Mouse (Mus musculus): ENCODE data around the gene Rnf8. TPM values are rescaled to one million over a fixed set of nuclear protein-coding genes. Genes with fewer than 3 reads are reported as not detected.

Rnf8 gene
- polyA plus RNA-seq (2012; rRNA removed) = 66.3 and 72.1 TPM in 2 replicates

DNA sequence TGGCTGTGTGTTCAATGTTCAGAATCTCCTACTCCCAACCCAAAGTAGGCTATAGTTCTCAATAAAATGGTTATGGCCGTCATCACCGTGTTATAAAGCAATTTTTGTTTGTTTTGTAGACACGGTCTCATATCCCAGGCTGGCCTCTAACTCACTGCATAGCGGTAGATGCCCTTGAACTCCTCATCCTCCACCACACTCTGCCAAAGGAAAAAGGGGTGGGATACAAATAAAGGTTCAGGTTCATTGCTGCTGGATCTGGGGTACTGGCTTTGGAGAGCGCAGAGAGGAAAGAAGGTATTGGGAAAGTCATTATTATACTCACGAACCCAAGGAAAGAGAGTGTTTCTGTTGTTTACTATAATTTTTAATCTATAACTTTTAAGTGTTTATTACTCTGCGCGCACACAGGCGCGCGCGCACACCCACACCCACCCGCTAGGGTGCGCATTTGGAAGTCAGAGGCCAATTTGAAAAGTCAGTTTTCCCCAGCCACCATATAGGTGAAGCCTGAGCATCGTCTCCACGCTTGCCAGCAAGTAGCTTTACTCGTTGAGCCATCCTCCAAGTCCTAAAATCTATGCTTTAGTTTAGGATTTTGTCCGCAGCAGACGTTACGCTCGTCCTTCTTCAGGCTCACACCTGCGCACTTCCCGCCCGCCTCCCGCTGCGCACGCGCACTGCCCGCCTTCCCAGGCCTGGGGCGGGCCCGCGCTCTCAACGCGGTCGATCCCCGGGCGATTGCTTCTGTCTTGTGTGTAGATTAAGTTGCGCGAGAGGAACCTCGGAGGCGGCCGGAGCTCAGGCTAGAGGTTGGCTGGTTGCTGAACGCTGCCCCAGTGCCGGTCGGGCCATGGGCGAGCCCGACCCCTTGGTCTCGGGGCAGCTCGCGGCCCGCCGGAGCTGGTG lies at the start of gene Rnf8, which contains the start of gene Gm28043:
Rnf8 (plus strand) TSS at position 676 of the 909 bp plus-strand sequence.
Gm28043 (plus strand) TSS at position 762 of the 909 bp plus-strand sequence.
- peak; percentile 75; the same call in 1 of the 2 replicates for TF ChIP-seq POLR2A (IDR thresholded peaks at IDR 0.05; ENCODE audit: borderline replicate concordance, insufficient read depth, low read length)
- peak; percentile 74 for TF ChIP-seq CTCF (IDR thresholded peaks at IDR 0.05; ENCODE audit: borderline replicate concordance, insufficient read depth, low read depth, low read length)
- WGBS = 1% methylated on average over 52 of the region's 52 CpGs
- no peaks in the 10 kb centered on the region for H3K27me3 ChIP-seq (ENCODE audit: control insufficient read depth, insufficient read depth, low read length)
- peak within 1 kb of the TSS; percentile 71 for H3K27ac ChIP-seq (ENCODE audit: insufficient read depth, low read length)
- peak; percentile 93 to 94 for DNase-seq
- H3K4me1 ChIP-seq (ENCODE audit: control insufficient read depth, insufficient read depth, low read length) = peaks cover 16% of the 10 kb centered on the region
- peak within 1 kb of the TSS; percentile 97 for H3K4me3 ChIP-seq (replicated peaks; ENCODE audit: insufficient read depth, low read depth, low read length)

DNA sequence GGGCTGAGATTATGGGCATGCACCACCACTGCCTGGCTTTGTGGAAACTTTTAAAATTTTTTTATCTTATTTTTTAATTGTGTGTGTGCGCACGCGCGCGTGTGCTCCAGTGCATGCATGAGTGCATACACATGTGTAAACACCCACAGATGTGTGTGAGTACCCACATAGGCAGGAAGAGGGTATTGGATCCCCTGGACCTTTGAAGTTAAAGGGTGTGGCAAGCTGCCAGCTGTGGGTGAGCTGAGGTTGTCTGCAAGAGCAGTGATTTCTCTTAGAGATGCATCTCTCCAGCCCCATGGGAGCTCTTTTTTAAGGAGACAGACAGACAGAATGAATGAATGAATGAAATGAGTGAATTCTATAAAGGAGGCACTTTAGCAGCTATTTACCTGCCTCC lies 49.1 kb upstream of the Rnf8 start:
- Histone ChIP-seq H3K4me1 (ENCODE audit: control insufficient read depth, insufficient read depth, low read length) (peaks cover 19% of the 10 kb centered on the region), H3K4me3 (replicated peaks; ENCODE audit: insufficient read depth, low read depth, low read length) (no peak overlapping the region), H3K27ac (ENCODE audit: insufficient read depth, low read length) (no peak overlapping the region), H3K27me3 (ENCODE audit: control insufficient read depth, insufficient read depth, low read length) (no peaks in the 10 kb centered on the region)
- DNase-seq = no peak
- WGBS = 100% methylated on average over 5 of the region's 5 CpGs
- TF ChIP-seq CTCF (IDR thresholded peaks at IDR 0.05; ENCODE audit: borderline replicate concordance, insufficient read depth, low read depth, low read length) (no peak), POLR2A (IDR thresholded peaks at IDR 0.05; ENCODE audit: borderline replicate concordance, insufficient read depth, low read length) (no peak)

DNA sequence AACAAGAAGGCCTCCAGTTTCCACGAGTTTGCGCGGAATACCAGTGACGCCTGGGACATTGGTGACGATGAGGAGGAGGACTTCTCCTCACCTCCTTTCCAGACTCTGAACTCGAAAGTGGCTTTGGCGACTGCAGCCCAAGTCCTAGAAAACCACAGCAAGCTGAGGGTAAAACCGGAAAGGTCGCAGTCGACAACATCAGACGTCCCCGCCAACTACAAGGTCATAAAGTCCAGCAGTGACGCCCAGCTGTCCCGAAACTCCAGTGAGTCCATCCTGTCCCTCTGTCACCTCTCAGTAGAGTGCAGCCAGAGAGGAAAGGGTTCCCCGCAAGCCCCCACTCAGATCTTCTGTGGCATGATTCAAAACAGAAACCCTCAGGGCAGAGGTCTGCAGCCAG lies 46.2 kb upstream of the Rnf8 start:
- no peak for DNase-seq
- Histone ChIP-seq H3K4me3 (replicated peaks; ENCODE audit: insufficient read depth, low read depth, low read length) (no peak overlapping the region), H3K4me1 (ENCODE audit: control insufficient read depth, insufficient read depth, low read length) (peaks cover 23% of the 10 kb centered on the region), H3K27ac (ENCODE audit: insufficient read depth, low read length) (no peak overlapping the region), H3K27me3 (ENCODE audit: control insufficient read depth, insufficient read depth, low read length) (no peaks in the 10 kb centered on the region)
- 96% methylated on average over 15 of the region's 15 CpGs for WGBS
- TF ChIP-seq CTCF (IDR thresholded peaks at IDR 0.05; ENCODE audit: borderline replicate concordance, insufficient read depth, low read depth, low read length) = no peak
- TF ChIP-seq POLR2A (IDR thresholded peaks at IDR 0.05; ENCODE audit: borderline replicate concordance, insufficient read depth, low read length) = no peak

DNA sequence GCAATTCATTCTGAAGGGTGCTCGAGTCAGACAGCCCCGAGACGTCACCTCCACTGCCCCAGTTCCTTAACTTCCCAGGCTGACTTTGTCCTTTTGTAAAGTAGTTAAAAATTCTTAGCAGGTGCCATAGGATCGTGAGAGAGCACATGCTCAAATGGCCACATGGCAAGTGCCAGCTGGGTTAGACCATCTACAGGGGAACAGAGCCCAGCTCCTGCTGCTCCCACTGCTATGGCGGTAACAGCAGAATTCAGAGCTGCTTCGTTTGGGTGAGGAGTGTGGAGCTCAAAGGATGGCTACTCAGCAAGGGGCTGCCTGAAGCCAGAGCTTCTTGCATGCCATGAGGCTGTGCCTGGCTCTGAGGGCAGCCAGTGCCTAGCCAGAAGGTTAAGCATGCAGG lies 44.8 kb upstream of the Rnf8 start:
- H3K4me1 ChIP-seq (ENCODE audit: control insufficient read depth, insufficient read depth, low read length) = peaks cover 23% of the 10 kb centered on the region
- no peaks in the 10 kb centered on the region for H3K27me3 ChIP-seq (ENCODE audit: control insufficient read depth, insufficient read depth, low read length)
- H3K27ac ChIP-seq (ENCODE audit: insufficient read depth, low read length) = no peak overlapping the region
- 39% methylated on average over 6 of the region's 6 CpGs for WGBS
- TF ChIP-seq CTCF (IDR thresholded peaks at IDR 0.05; ENCODE audit: borderline replicate concordance, insufficient read depth, low read depth, low read length) (no peak), POLR2A (IDR thresholded peaks at IDR 0.05; ENCODE audit: borderline replicate concordance, insufficient read depth, low read length) (no peak)
- peak; percentile 38 to 46 for DNase-seq
- no peak overlapping the region for H3K4me3 ChIP-seq (replicated peaks; ENCODE audit: insufficient read depth, low read depth, low read length)

DNA sequence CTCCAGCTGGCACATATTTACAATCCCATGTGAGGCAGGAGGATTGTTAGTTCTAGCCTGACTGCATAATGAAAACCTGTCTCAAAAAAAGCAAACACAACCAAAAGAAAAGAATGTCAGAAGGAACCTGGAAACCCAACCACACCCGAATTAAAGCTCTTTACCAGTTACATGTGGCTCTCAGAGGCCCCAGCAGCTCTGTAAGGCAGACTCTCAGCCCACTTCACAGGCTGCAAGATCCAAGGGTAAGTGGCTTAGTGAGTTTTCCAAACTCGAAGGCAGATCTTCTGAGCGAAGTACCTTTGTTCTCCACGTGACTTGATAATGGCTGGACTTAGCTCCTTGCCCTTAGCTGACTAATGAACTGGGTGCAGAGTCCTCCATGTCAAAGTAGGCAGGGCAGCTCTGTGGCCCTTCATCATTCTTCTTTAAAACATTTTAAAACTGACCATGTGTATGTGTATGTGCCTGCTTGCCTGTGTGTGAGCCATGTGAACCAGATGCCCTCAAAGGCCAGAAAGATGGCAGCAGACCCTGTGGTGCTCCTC lies 34.9 kb upstream of the Rnf8 start:
- no peaks in the 10 kb centered on the region for H3K27me3 ChIP-seq (ENCODE audit: control insufficient read depth, insufficient read depth, low read length)
- no peaks in the 10 kb centered on the region for H3K4me1 ChIP-seq (ENCODE audit: control insufficient read depth, insufficient read depth, low read length)
- H3K4me3 ChIP-seq (replicated peaks; ENCODE audit: insufficient read depth, low read depth, low read length) = no peak overlapping the region
- H3K27ac ChIP-seq (ENCODE audit: insufficient read depth, low read length) = no peak overlapping the region
- 88% methylated on average over 4 of the region's 4 CpGs for WGBS
- TF ChIP-seq CTCF (IDR thresholded peaks at IDR 0.05; ENCODE audit: borderline replicate concordance, insufficient read depth, low read depth, low read length) (no peak), POLR2A (IDR thresholded peaks at IDR 0.05; ENCODE audit: borderline replicate concordance, insufficient read depth, low read length) (no peak)
- no peak for DNase-seq

DNA sequence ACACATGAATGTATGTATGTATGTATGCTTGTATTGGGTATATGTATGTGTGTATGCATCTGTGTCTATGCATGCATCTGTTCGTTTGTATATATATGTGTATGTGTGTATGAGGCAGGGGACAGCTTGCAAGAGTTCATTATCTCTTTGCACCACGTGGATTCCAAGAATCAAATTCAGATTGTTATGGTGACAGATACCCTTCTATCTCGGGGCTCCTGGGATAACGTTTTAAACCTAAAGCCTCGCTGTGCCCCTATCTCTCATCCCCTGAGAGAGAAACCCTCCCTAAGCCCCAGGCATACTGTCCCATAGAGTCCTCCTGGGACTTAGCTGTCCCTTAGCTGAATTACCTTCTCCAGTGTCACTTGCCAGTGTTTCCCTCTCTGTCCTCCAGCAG lies 31.0 kb upstream of the Rnf8 start:
- TF ChIP-seq POLR2A (IDR thresholded peaks at IDR 0.05; ENCODE audit: borderline replicate concordance, insufficient read depth, low read length) = no peak
- no peak for TF ChIP-seq CTCF (IDR thresholded peaks at IDR 0.05; ENCODE audit: borderline replicate concordance, insufficient read depth, low read depth, low read length)
- WGBS = 84% methylated on average over 5 of the region's 5 CpGs
- Histone ChIP-seq H3K4me3 (replicated peaks; ENCODE audit: insufficient read depth, low read depth, low read length) (no peak overlapping the region), H3K27me3 (ENCODE audit: control insufficient read depth, insufficient read depth, low read length) (no peaks in the 10 kb centered on the region), H3K4me1 (ENCODE audit: control insufficient read depth, insufficient read depth, low read length) (no peaks in the 10 kb centered on the region), H3K27ac (ENCODE audit: insufficient read depth, low read length) (no peak overlapping the region)
- no peak for DNase-seq

DNA sequence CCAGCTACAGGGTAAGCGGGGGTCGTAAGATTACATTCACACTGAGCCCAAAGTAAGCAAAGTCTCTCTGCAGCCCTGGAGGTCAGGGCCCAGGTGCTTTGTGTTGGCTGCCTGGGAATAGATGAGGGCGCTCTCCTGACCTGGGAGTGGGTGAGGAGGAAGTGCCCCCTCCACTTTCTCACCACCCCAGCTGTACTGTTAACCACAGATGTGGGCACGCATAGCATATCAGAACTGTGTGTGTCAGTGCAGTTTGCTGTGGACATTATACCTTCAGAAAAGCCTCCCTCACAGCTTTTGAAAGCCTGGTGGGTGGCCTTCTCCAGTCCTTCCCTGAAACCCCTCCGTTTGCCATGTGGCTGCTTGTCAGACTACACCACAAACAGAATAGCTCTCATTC lies 30.3 kb upstream of the Rnf8 start:
- H3K27me3 ChIP-seq (ENCODE audit: control insufficient read depth, insufficient read depth, low read length) = no peaks in the 10 kb centered on the region
- no peak overlapping the region for H3K4me3 ChIP-seq (replicated peaks; ENCODE audit: insufficient read depth, low read depth, low read length)
- TF ChIP-seq POLR2A (IDR thresholded peaks at IDR 0.05; ENCODE audit: borderline replicate concordance, insufficient read depth, low read length) = no peak
- TF ChIP-seq CTCF (IDR thresholded peaks at IDR 0.05; ENCODE audit: borderline replicate concordance, insufficient read depth, low read depth, low read length) = no peak
- H3K27ac ChIP-seq (ENCODE audit: insufficient read depth, low read length) = no peak overlapping the region
- H3K4me1 ChIP-seq (ENCODE audit: control insufficient read depth, insufficient read depth, low read length) = no peaks in the 10 kb centered on the region
- 85% methylated on average over 5 of the region's 5 CpGs for WGBS
- DNase-seq = no peak

Data from cerebellum, adult 2 months (tissue).